Mouse (Mus musculus) G1E-ER4 (cell line): ENCODE measurements around the gene Ap1m2. TPM values are rescaled to one million over a fixed set of nuclear protein-coding genes. Genes with fewer than 3 reads are reported as not detected.

Experiments
- GATA1 ChIP-seq: IDR thresholded peaks from one replicate; pipeline ENCODE4 v1.8.0; 2012; ENCODE audit warnings: low read length, inconsistent platforms
- polyA plus RNA-seq: library from polyadenylated mRNA; stranded (reverse); fragments of >175 nt; gene quantifications from 2 replicates; pipeline ENCODE4 v1.2.3, GENCODE M21; 2012

Gene Ap1m2
- polyA plus RNA-seq, 1 experiment: not detected

DNA sequence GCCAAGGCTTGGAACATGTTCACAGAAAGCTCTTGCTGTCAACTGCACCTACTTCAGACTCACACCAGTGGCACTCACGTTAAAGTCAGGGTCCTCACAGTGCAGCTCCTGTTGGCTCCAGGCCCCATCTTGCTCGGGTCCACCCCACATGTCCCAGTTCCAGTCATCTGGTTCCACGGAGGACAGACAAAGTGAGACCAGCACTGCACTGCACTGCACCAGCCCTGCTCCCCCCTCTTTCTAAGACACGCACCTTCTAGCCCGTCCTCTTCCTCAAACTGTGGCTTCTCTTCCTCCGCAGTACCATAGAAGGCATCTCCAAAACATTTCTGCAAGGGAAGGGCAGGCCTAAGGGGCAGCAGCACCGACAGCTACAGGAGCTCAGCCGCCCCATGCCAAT lies 35.8 kb downstream of the Ap1m2 start:
- no peak for TF ChIP-seq GATA1

DNA sequence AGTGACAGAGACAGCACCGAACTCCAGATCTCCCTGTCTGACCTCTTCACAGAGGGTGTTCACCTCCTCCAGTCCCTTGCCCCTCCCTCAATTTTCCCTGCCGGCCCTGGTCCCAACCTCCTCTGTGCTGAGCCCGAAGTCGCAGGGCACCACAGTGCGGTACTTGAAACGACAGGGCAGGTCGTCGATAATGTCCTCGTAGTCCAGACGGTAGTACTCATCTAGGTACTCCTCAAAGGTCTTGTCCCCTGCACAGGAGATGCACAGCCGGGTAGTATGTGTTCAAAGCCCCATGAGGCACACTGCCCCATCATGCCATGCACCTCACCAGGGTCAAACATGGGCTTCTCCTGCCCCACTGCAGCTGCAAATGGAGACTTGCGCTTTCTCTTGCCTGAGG lies 36.4 kb downstream of the Ap1m2 start:
- TF ChIP-seq GATA1: no peak

DNA sequence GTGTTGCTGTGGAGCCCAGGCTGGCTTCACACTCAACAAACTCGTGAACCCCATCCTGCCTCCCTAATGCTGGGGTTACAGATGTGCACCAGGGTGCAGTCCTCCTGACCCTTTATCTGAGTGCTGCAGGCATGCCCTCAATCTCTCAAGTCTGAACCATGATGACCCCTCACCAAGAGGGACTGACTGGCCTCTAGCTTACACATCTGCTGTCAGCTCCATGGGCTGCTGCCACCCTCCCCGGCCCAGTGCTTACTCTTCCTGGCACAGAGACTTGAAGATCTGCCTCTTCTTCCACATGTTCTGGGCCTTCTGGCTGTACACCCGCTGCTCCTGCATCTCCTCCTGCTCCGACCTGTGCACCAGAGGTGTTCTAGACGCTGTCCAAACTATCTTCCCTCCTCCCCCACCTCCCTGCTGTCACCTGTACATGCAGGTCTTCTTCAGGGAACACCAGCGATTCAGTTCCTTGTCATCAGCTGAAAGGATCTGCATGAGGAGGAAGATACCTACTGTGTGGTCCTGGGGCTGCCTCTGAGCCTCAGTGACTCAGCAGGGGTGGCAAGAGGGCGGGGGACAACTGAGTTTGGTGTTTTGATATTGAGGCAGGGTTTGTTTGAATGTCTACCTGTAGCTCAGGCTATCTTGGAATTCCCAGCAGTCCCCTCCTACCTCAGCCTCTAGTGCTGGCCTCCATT lies 37.0 kb downstream of the Ap1m2 start:
- no peak for TF ChIP-seq GATA1

DNA sequence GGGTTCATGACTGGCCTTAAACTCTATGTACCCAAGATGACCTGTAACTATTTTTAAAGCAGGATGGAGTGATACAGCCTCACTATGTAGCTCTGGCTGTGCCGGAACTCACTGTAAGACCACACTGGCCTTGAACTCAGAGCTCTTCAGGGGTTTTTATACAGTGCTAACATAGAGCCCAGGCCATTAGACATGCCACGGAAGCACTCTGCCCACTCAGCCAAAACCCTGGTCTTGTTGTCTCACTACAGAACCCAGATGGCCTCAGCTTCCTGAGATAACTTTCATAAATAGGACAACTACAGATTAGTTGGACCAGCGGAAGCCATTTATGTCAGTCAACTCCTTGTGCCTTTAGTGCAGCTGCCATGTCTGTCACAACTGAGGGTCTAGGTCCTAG lies 37.8 kb downstream of the Ap1m2 start:
- TF ChIP-seq GATA1: no peak

DNA sequence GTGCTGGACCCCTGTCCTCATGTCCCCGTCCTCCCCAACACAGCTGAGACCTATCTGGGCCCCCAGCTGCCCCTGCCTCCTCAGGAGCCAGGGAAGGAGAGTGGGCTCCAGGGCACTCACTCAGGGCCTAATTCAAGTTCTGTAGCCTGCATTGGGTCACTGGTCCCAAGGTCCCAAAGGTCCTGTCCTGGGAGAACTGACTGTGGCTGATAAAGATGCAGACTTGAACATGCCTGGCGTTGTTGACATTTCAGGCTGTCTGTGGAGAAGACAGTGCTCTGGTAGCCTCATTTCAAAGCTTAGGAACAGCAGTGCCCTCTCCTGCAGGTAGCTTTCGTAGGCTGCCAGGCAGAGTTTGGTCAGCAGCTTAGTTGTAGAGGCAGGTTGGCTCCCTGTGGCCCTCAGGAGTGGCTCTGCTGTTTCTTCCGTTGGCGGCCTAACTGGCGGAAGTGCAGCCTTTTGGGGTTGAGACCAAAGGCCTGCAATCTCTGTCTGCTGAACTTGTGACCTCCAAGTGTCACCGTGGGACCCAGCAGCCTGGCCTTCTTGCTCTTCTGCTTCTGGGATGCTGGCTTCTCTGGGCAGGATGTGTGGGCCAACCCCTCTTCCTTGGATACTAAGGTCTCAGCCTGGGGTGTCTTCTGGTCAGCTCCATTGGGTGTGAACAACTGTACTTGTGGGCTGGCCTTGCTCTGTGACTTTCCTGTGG lies 38.5 kb downstream of the Ap1m2 start:
- no peak for TF ChIP-seq GATA1

DNA sequence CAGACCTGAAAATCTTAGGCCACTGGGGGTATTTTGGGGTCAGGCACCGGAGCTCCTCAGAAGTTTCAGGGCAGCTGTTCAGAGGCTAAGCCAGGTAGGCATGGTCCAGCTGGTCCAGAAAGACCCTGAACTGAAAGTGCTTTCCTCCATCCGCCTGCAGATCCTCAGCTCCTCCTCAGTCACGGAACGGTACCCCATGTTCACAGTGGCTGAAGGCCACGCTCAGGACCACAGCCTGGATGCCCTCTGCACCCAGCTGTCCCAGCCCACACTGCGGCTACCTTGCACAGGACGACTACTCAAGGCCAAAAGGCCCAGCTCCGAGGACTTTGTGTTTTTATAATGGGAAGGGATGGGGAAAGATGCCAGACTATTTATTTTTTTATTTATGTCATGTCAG lies 39.0 kb downstream of the Ap1m2 start:
- TF ChIP-seq GATA1: no peak

DNA sequence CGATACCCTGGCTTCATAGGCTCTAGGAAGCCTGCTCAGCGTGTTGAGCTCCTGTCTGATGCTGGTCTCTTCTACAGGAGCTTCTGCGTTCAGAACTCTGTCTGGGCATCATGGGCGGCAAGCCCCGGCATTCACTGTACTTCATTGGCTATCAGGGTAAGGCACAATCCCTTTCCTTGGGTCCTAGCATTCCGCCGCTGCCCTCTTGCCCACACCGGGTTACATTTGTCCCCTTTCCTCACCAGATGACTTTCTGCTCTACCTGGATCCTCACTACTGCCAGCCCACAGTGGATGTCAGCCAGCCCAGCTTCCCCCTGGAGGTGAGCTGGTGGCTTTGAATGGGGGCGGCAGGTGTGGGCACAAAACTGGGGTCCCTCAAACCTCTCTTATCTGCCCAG lies 39.7 kb downstream of the Ap1m2 start:
- TF ChIP-seq GATA1: no peak

DNA sequence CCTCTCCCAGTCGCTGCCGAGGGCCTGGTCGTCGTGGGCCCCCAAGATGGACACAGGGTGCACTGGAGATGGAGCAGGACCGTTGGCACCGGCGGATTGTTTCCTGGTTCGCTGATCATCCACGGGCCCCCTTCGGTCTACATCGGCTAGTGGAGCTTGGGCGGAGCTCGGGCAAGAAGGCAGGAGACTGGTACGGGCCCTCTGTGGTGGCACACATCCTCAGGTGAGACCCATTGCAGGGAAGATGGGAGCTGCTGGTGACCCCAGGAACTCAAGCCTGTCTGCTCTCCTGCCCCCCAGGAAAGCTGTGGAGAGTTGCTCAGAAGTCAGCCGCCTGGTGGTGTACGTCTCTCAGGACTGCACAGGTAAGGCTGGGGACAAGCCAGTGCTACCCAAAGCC lies 43.8 kb downstream of the Ap1m2 start:
- TF ChIP-seq GATA1: no peak

DNA sequence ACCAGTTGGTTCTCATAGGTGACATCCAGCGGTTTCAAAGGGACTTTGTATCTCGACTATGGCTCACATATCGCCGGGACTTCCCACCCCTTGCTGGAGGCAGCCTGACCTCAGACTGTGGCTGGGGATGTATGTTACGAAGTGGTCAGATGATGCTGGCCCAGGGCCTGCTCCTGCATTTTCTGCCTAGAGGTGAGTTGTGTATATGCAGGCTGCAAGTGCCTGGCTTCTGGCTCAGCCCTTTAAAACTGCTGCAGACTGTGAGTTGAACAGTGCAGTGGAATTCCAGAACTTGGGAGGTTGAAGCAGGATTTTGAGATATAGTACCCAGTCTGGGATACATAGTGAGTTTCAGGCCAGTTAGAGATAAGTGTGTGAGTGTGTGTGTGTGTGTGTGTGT lies 45.2 kb downstream of the Ap1m2 start:
- TF ChIP-seq GATA1: no peak

DNA sequence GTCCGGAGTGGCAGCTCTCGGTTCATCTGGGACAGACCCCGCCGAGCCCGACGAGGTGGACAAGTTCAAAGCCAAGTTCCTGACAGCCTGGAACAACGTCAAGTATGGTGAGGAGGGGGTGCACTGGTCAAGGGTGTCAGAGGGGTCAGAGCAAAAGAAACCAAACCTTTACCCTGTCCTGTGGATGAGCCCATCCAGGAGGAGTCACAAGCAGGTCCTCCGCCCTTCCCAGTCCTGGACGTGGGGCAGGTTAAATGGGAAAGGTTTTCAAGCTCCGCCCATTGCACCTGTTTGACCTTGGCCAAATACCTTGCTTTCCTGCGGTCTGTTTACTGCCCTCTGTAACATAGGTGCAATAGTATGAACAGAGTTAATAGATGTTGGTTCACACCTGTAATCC lies 46.5 kb downstream of the Ap1m2 start:
- TF ChIP-seq GATA1: no peak

DNA sequence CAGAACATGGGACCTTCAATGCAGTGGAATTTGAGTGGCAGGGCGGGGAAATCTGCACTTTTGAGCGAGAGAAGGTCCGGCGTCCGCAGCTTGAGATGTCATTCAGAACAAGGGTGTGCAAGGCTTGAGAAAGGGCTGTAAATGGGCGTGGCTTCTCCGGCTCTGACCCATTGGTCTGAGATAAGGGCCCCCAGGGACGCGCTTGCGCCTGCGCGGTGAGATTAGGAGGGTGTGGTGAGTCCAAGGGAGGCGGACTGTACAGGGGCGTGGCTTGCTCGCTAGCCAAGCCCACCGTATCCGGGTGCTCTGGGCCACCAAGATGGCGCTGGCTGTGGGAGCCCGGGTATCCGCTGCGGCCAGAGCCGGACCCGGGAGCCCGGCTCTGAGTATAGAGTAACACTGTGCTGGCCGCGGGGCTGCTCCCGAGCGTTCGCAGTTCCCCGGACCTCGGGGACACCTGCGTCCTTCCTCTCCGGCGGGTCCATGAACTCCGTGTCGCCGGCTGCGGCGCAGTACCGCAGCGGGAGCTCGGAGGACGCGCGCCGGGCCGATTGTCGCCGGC lies 47.1 kb downstream of the Ap1m2 start, which contains the start of gene Atg4d:
TSS of gene Atg4d (plus strand) at position 294 of the 562 bp plus-strand sequence.
- TF ChIP-seq GATA1: no peak

DNA sequence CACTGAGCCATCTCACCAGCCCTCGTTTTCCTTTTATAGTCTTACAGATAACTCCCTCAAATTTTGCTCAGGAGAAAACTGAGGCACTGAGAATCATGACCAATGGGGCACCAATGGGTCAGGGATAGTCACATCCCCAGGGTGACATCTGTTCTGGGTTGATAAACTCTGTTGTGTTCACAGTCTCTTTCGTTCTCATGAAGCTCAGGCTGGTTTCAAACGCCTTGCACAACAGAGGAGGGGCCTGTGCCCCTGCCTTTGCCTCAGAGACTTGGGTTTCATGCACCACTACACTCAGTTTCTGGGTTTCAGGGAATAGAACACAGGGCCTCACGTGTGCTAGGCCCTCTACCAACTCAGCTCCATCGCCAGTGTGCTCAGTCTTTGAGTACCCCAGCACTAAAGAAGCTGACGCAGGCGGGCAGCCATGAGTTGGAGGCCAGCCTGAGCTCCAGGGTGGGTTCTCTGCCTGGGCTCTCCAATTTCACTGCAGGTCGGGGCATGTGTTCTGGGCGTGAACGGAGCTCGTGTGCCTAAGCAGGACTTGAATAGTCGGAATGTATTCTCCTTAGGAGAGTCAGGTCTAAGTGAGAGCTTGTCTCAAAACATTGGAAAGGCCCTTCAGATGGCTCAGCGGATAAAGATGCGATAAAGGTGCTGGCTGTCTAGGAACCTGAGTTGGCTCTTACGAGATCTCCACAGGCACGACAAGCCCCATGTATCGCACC lies 47.7 kb downstream of the Ap1m2 start:
- no peak for TF ChIP-seq GATA1

DNA sequence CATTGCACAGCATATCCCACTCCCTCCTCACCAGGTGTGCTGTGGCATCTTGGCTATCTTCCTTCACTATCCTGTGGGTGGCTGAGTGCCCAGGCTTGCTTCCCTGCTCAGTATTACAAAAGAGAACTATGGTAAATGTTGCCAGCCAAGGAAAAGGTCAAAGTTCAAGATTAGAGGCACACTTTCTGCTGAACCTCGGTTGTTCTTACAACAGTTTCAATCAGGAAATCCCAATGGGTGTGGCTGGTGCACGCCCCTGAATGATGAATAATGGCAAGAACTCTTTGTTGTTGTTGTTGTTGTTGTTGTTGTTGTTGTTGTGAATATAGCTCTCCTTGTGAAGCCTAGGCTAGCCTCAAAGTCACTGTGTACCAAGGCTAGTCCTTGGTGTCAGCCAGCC lies 50.3 kb downstream of the Ap1m2 start:
- no peak for TF ChIP-seq GATA1

DNA sequence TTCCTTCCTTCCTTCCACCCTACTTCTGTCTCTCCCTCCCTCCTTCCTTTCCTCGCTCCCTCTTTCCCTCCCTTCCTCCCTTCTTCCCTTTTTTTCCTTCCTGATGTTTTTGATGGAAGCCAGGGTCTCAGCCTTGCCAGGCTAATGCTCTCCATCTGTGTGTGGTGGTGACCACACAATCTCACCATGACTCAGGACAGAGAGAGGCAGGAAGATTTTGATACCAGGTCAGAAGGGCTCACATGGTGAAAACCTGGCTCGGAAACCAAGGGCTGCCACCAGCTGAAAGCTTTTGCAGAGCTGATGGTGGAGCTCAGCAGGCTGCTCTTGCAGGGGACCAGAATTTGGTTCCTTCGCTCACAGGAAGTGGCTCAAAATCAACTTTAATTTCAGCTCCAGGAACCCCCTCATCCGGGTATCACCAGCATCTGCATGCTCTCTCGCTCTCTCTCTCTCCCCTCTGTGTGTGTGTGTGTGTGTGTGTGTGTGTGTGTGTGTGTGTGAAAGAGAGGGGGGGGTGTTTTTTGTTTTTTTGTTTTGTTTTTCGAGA lies 51.6 kb downstream of the Ap1m2 start:
- TF ChIP-seq GATA1: no peak

DNA sequence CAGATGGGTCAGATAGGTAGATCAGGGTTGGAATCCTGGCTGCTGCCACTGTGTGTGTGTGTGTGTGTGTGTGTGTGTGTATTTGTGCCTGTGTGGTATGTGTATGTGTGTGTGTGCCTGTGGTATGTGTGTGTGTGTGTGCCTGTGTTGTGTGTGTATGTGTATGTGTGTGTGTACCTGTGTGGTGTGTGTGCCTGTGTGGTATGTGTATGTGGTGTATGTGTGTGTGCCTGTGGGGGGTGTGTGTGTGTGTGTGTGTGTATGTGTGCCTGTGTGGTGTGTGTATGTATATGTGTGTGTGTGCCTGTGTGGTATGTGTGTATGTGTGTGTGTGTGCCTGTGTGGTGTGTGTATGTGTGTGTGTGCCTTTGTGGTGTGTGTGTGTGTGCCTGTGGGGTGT lies 57.4 kb downstream of the Ap1m2 start:
- TF ChIP-seq GATA1: no peak
